Mouse (Mus musculus): Measurements from ENCODE around the gene Tas2r107. TPM values are rescaled to one million over a fixed set of nuclear protein-coding genes. Genes with fewer than 3 reads are reported as not detected.
"Not testable (repeated sequence)": the region's sequence is repeated elsewhere in the genome, so short reads cannot be mapped to it uniquely, and the experiment has no call there.

Tas2r107 gene
- not detected in 2 replicates for polyA plus RNA-seq (2012; rRNA removed)

DNA sequence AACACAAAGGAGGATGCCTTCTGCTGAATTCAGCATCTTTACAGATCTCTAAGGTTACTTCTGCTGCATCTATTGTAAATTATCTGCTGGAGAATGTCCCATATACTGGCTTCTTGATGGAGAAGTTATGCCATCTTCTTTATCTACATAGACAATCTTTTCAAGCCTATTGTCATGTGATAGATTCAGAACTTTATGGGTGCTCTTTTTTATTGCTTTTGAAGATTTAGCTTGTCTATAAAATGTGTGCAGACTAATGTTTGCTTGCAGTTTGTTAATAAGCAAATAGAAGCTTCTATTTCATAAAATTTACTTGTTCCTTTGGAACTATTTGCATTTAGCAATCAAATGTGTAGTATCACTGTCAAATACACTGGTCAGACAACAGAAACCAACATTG, at the start of gene Tas2r107:
Gene Tas2r107 (minus strand): TSS at position 101 of the 400 bp plus-strand sequence.
- no peak for DNase-seq (ENCODE audit: low read depth)

DNA sequence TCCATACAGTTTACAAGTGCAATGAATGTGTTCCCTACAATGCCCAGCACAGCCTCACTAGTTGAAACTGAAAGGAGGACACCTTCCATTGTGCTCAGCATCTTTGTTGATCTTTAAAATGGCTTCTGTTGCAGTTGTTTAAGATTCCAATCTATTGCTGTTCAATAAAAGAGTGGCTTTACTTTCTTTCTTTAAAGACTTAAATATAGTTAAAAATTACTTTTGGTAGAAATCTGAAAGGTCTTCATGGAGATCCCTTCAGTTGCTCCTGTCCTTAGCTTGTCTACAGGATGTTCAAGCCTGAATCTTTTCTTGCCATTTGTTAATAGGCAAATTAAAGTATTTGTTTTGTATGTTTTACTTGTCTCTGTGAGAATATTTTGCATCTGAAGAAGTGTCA, 30.0 kb upstream of the Tas2r107 start, which contains the start of gene Tas2r114:
Gene Tas2r114 (minus strand): TSS at position 101 of the 400 bp plus-strand sequence.
- no peak for DNase-seq (ENCODE audit: low read depth)

DNA sequence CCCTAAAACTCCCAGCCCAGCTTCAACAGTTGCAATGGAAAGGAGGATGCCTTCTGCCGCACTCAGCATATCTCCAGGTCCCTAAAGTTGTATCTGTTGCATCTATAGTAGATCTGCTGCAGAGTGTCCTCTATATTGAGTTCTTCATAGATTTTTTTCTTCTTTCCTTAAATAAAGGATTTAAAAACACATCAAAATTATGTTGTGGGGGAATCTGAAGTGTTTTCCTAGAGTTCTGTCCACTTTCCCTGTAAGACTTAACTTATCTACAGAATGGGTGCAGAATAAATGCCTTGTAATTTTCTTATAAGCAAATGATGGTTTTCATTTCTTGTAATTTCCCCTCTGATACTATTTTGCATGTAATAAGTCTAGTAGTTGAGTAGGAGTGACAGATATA, 27.4 kb upstream of the Tas2r107 start, which contains the start of gene Tas2r105:
Gene Tas2r105 (minus strand): TSS at position 101 of the 400 bp plus-strand sequence.
- no peak for DNase-seq (ENCODE audit: low read depth)

DNA sequence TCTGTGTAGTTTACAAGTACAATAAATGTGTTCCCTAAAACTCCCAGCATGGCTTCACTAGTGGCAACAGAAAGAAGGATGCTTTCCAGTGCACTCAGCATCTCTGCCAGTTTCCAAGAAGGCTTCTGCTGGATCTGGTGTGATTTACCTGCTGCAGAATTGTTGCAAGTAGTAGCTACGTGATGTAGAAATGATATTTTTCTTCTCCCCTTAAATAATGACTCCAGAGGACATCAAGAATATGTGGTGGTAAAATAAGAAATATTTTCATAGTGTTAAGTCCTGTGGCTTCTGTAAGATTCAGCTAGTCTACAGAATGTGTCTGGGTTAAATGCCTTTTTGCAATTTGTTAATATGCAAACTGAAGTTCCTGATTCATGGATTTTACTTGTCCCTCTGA, 25.7 kb upstream of the Tas2r107 start, which contains the start of gene Tas2r104:
Gene Tas2r104 (minus strand): TSS at position 101 of the 400 bp plus-strand sequence.
- DNase-seq (ENCODE audit: low read depth), result no peak

DNA sequence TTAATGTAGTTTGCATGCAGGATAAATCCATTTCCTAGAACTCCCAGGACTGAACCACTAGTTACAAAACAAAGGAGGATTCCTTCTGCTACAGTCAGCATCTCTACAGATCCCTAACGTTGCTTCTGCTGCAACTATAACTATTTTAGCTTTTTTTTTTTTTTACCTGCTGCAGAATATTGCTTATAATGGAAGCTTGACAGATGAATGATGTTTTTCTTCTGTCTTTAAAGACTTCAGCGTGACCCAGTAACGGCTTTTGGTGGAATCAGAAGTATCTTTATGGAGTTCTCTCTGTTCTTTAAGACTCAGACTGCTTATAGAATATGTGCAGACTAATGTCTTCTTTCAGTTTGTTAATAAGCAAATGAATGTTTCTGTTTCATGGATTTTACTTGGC, 18.8 kb upstream of the Tas2r107 start, which contains the start of gene Tas2r106:
Gene Tas2r106 (minus strand): TSS at position 101 of the 400 bp plus-strand sequence.
- no peak for DNase-seq (ENCODE audit: low read depth)

DNA sequence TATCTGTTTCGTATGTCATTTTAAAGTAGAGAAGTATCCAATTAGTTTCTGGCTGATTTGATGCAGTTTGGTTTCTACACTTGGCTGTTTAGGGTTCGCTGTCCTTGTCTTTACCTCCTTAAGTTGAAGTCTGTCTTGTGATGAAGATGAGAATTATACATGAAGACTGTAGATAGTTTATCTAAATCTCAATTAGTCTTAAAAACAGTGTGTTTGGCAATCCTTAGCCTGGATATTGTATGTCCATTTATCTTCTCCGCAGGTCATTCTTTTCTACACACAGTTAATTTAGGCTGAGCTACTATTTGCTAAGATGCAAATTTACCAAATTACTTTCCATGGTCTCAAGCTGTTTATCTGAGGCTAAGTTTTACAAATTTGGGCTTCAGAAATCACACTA, 29.1 kb downstream of the Tas2r107 start, which contains the start of gene Tas2r130:
Gene Tas2r130 (minus strand): TSS at position 101 of the 400 bp plus-strand sequence.
- DNase-seq (ENCODE audit: low read depth), result no peak

DNA sequence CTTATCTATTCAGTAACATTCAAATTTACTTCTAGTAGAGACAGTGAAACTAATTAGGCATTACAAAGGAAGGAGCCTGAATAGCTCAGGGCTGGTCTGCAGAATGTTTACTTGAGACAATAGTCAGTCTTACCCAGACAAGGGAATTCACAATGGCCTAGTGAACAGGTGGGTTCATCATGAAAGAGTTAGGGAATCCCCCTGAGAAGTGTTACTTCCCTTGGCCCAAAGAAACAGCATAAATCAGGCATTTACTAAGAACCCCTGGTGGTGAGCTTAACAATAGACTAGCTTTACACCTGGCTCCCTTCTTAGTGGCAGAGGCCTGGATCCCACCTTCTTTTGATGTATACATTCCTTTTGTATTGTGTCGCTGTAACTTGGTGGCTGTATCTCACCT, 50.0 kb downstream of the Tas2r107 start:
- not testable (repeated sequence) for DNase-seq (ENCODE audit: low read depth)

Other genes with a start within 250 kb of the Tas2r107 start
- gene 5430401F13Rik, start 173.7 kb downstream of the Tas2r107 start, polyA plus RNA-seq (2012; rRNA removed), result not detected in 2 replicates
- not detected in 2 replicates for gene Gm6619, start 173.7 kb downstream of the Tas2r107 start, polyA plus RNA-seq (2012; rRNA removed)
- gene Tas2r130, start 29.2 kb downstream of the Tas2r107 start, polyA plus RNA-seq (2012; rRNA removed), result not detected in 2 replicates
- gene Tas2r106, start 18.7 kb upstream of the Tas2r107 start, polyA plus RNA-seq (2012; rRNA removed), result not detected in 2 replicates
- gene Tas2r104, start 25.6 kb upstream of the Tas2r107 start, polyA plus RNA-seq (2012; rRNA removed), result not detected in 2 replicates
- not detected in 2 replicates for gene Tas2r105, start 27.3 kb upstream of the Tas2r107 start, polyA plus RNA-seq (2012; rRNA removed)
- not detected in 2 replicates for gene Tas2r114, start 29.9 kb upstream of the Tas2r107 start, polyA plus RNA-seq (2012; rRNA removed)

All from gonadal fat pad, adult 2 months (tissue).